Mouse (Mus musculus): Measurements from ENCODE around the gene Mapkbp1.

Gene Mapkbp1

GRCm38 (mm10) chr2:120055923-120056322 lies 83.4 kb downstream of the Mapkbp1 start:
- DNase-seq: no peak

- DNase-seq: no peak
Measured at GRCm38 (mm10) chr2:120058818-120059217, 86.3 kb downstream of the Mapkbp1 start.

- no peak for DNase-seq
Measured at GRCm38 (mm10) chr2:120059466-120059865, 87.0 kb downstream of the Mapkbp1 start.

- DNase-seq: no peak
Measured at GRCm38 (mm10) chr2:120060190-120060589, 87.7 kb downstream of the Mapkbp1 start.

- DNase-seq: no peak
Measured at GRCm38 (mm10) chr2:120060651-120061050, 88.2 kb downstream of the Mapkbp1 start.

GRCm38 (mm10) chr2:120062248-120062647 lies 89.7 kb downstream of the Mapkbp1 start:
- no peak for DNase-seq

GRCm38 (mm10) chr2:120064639-120065038 lies 92.1 kb downstream of the Mapkbp1 start:
- no peak for DNase-seq

- no peak for DNase-seq
Measured at GRCm38 (mm10) chr2:120065243-120065642, 92.7 kb downstream of the Mapkbp1 start.

GRCm38 (mm10) chr2:120066224-120066623 lies 93.7 kb downstream of the Mapkbp1 start:
- no peak for DNase-seq

- DNase-seq: peak; percentile 32
Measured at GRCm38 (mm10) chr2:120068555-120069465, 96.3 kb downstream of the Mapkbp1 start.

GRCm38 (mm10) chr2:120069466-120069990 lies 97.0 kb downstream of the Mapkbp1 start:
- no peak for DNase-seq

- no peak for DNase-seq
Measured at GRCm38 (mm10) chr2:120074096-120074495, 101.6 kb downstream of the Mapkbp1 start.

- peak; percentile 82 for DNase-seq
Measured at GRCm38 (mm10) chr2:120076076-120076705, 103.7 kb downstream of the Mapkbp1 start.
